Mouse (Mus musculus) hindbrain, embryonic 16.5 days (tissue): ENCODE data around the gene Dusp3. TPM values are rescaled to one million over a fixed set of nuclear protein-coding genes. Genes with fewer than 3 reads are reported as not detected.

Source experiments
- ATAC-seq: fragments of 200-750 bp; cut with Nextera tagmentation; 2 replicates; pipeline ENCODE4 v1.8.0; 2017; ENCODE audit warnings: moderate TSS enrichment, moderate library complexity
- H3K27ac ChIP-seq: fragments of 300-500 bp; sonication (generic); 2 replicates; pipeline ENCODE4 v1.5.1; 2014; ENCODE audit warnings: low read depth, mild to moderate bottlenecking, control low read depth, low read length, moderate library complexity
- H3K27me3 ChIP-seq: fragments of 300-500 bp; sonication (generic); replicated peaks from 2 replicates; pipeline ENCODE4 v1.6.1; 2014; ENCODE audit warnings: low read length; ENCODE audit not compliant: control insufficient read depth, insufficient read depth
- H3K36me3 ChIP-seq: fragments of 300-500 bp; sonication (generic); 2 replicates; pipeline ENCODE4 v1.6.1; 2014; ENCODE audit warnings: mild to moderate bottlenecking, low read length, moderate library complexity, mixed read lengths; ENCODE audit not compliant: control insufficient read depth, insufficient read depth
- H3K4me1 ChIP-seq: fragments of 300-500 bp; sonication (generic); 2 replicates; pipeline ENCODE4 v1.6.1; 2014; ENCODE audit warnings: low read depth, low read length; ENCODE audit not compliant: control insufficient read depth, insufficient read depth
- H3K4me2 ChIP-seq: fragments of 300-500 bp; sonication (generic); 2 replicates; pipeline ENCODE4 v1.6.1; 2014; ENCODE audit warnings: mild to moderate bottlenecking, low read length, control low read depth, moderate library complexity
- H3K4me3 ChIP-seq: fragments of 300-500 bp; sonication (generic); 2 replicates; pipeline ENCODE4 v1.5.1; 2014; ENCODE audit warnings: mild to moderate bottlenecking, low read length, control low read depth, moderate library complexity
- H3K9ac ChIP-seq: fragments of 300-500 bp; sonication (generic); 2 replicates; pipeline ENCODE4 v1.6.1; 2014; ENCODE audit warnings: low read depth, mild to moderate bottlenecking, control low read depth, low read length, moderate library complexity
- H3K9me3 ChIP-seq: fragments of 300-500 bp; sonication (generic); 2 replicates; pipeline ENCODE4 v1.6.1; 2014; ENCODE audit warnings: mild to moderate bottlenecking, low read length, moderate library complexity; ENCODE audit not compliant: control insufficient read depth
- whole genome bisulfite sequencing: fragments of 180-500 bp; shearing (Covaris S2); extraction: QIAGEN DNeasy Blood & Tissue Kit; methylation state at CpG from one replicate; pipeline ENCODE4 v1.1.7; 2014; 5-methylcytosine and 5-hydroxymethylcytosine counted together
- polyA plus RNA-seq: library from polyadenylated mRNA; unstranded; fragments of >200 nt; fragmentation: Nextera tagmentation; extraction: Ambion mirVana; gene quantifications from 2 replicates; pipeline ENCODE4 v1.2.1, GENCODE M21; 2015

Gene Dusp3
- polyA plus RNA-seq, 1 experiment from 2014 or later: 32.1 TPM

DNA sequence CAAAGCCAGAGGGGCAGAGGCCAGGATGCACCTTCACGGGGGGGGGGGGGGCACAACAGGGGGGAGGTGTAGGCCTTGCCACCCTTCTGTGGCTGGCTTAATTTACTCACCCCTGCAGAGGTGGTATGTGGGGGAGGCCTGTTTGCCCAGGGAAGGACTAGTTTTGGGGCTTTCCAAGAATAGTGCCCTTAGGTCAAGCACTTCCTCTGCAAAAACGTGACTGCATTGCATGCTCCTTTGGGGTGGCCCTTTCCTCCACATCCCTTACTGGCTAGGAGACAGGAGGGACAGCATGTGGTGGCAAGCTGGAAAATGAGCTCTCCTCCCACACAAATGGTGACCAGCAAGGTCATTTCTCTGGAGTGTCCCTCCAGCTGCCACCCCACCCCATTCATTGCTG lies 21.3 kb downstream of the Dusp3 start:
- no peak overlapping the region for H3K4me2 ChIP-seq
- no peak for ATAC-seq
- H3K9ac ChIP-seq: no peak overlapping the region
- 7% methylated on average over 2 of the region's 2 CpGs for WGBS
- peaks cover 40% of the 10 kb centered on the region for H3K27me3 ChIP-seq
- no peak overlapping the region for H3K27ac ChIP-seq
- no peak overlapping the region for H3K4me3 ChIP-seq
- no peaks in the 10 kb centered on the region for H3K36me3 ChIP-seq
- peaks cover 11% of the 10 kb centered on the region for H3K4me1 ChIP-seq
- no peaks in the 10 kb centered on the region for H3K9me3 ChIP-seq

- Histone ChIP-seq H3K27ac (no peak overlapping the region), H3K9me3 (no peaks in the 10 kb centered on the region), H3K4me3 (no peak overlapping the region), H3K4me2 (peak overlapping the region; percentile 92), H3K9ac (no peak overlapping the region; the same call in 1 of the 2 replicates), H3K27me3 (peaks cover 40% of the 10 kb centered on the region), H3K36me3 (no peaks in the 10 kb centered on the region), H3K4me1 (peaks cover 11% of the 10 kb centered on the region)
- no peak for ATAC-seq
- WGBS: 13% methylated on average over 8 of the region's 8 CpGs
These were observed 22.2 kb downstream of the Dusp3 start for GRCm38 (mm10) chr11:101964647-101965046.

GRCm38 (mm10) chr11:101963473-101964291 lies 23.1 kb downstream of the Dusp3 start:
- peak; percentile 68 for ATAC-seq
- Histone ChIP-seq H3K4me2 (peak overlapping the region; percentile 92), H3K27me3 (peaks cover 40% of the 10 kb centered on the region), H3K9ac (peak overlapping the region; percentile 79), H3K9me3 (no peaks in the 10 kb centered on the region), H3K4me1 (peaks cover 11% of the 10 kb centered on the region), H3K36me3 (no peaks in the 10 kb centered on the region), H3K27ac (no peak overlapping the region), H3K4me3 (peak overlapping the region; percentile 64)
- WGBS: under 1% methylated on average over 71 of the region's 78 CpGs

DNA sequence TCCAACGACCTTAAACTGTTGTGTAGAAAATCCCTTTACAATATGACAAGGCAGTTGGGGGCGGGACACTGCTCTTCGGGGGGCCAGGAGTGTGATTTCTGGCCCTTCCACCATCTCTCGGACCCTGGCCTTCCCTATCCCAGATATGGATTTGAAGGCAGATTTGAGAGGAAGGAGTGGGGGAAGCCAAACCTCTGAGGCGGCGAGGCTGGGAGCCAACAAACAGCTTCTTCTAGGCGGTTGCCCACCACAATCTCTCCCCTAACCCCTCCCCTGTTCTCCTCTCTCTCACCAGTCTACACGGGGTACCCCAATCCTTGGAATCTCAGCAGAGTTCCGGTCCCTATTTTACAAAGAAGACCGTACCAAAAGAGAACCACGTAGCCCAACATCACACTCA lies 23.8 kb downstream of the Dusp3 start:
- Histone ChIP-seq H3K27me3 (peaks cover 40% of the 10 kb centered on the region), H3K27ac (no peak overlapping the region), H3K9ac (no peak overlapping the region), H3K9me3 (no peaks in the 10 kb centered on the region), H3K36me3 (no peaks in the 10 kb centered on the region), H3K4me1 (peaks cover 11% of the 10 kb centered on the region), H3K4me3 (peak overlapping the region; percentile 64; the same call in 1 of the 2 replicates), H3K4me2 (peak overlapping the region; percentile 92)
- 3% methylated on average over 11 of the region's 11 CpGs for WGBS
- no peak for ATAC-seq

DNA sequence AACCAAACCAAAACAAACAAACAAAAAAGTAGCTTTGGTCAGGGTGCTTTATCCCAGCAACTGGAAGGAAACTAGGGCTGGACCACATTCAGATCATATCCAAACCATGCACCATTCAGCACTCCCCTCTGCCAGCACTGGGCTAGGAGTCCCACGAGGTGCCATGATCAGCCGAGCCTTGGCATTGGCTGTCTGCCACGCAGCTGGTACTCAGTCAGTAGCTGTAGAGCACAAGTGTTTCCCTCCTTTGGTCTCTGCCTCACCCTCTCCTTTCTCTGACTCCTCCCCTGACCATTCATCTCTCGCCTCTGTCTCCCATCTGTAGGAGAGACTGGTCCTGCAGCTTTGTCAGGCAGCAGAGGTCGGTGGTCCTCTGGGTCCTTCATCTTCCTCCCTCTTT lies 29.3 kb downstream of the Dusp3 start:
- Histone ChIP-seq H3K9me3 (no peaks in the 10 kb centered on the region), H3K4me2 (no peak overlapping the region), H3K36me3 (no peaks in the 10 kb centered on the region), H3K4me3 (no peak overlapping the region), H3K27me3 (peaks cover 15% of the 10 kb centered on the region), H3K9ac (no peak overlapping the region), H3K27ac (no peak overlapping the region), H3K4me1 (peaks cover 5% of the 10 kb centered on the region; the same call in 1 of the 2 replicates)
- ATAC-seq: no peak
- 47% methylated on average over 5 of the region's 5 CpGs for WGBS

- Histone ChIP-seq H3K4me1 (peaks cover 5% of the 10 kb centered on the region; the same call in 1 of the 2 replicates), H3K27me3 (no peaks in the 10 kb centered on the region), H3K36me3 (no peaks in the 10 kb centered on the region), H3K9ac (no peak overlapping the region), H3K4me2 (no peak overlapping the region), H3K27ac (no peak overlapping the region), H3K9me3 (no peaks in the 10 kb centered on the region), H3K4me3 (no peak overlapping the region)
- no peak for ATAC-seq
- WGBS: 75% methylated on average over 4 of the region's 4 CpGs
These were observed 33.4 kb downstream of the Dusp3 start for GRCm38 (mm10) chr11:101953441-101953840.

DNA sequence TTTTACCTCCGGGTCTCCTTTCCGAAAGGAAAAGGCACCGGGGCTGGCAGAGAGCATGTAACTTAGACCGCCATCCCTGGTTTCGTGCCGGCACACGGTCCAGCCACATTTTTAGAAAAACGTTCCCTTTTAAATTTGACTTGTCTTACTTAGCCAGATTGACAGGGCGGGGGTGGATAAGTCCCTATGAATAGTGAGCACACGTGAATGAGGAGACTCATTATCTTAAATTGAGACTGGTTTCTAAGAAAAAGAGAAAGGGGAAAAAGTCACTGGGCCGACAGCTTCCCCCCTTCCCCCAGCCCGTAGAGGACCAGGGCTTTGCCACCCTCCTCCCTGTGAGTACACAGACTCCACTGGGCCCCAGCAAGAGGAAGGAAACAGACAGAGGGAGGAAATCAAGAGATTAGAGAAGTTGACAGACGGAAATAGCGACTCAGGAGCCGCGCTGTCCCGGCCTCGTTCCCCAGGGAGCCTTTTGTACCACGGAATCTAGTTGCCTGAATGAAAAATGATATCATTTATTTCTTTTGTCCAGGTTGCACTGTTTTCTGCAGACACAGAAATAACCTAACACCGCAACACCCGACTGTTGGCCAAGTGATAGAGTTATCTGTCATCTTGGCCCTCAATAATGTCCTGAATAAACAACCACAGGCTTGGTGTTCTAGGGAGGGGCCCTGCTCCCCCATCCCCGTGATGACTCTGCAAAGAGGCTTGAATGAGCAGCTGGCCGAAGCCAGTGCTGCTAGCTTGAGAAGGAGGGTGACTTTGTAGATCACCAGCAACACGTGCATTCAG lies 34.1 kb downstream of the Dusp3 start:
- Histone ChIP-seq H3K9me3 (no peaks in the 10 kb centered on the region), H3K9ac (peak overlapping the region; percentile 1; the same call in 1 of the 2 replicates), H3K27ac (no peak overlapping the region), H3K4me1 (peaks cover 5% of the 10 kb centered on the region; the same call in 1 of the 2 replicates), H3K27me3 (no peaks in the 10 kb centered on the region), H3K4me3 (no peak overlapping the region), H3K4me2 (peak overlapping the region; percentile 32; the same call in 1 of the 2 replicates), H3K36me3 (no peaks in the 10 kb centered on the region)
- 23% methylated on average over 24 of the region's 24 CpGs for WGBS
- no peak for ATAC-seq

- H3K4me1 ChIP-seq: peaks cover 5% of the 10 kb centered on the region; the same call in 1 of the 2 replicates
- no peaks in the 10 kb centered on the region for H3K36me3 ChIP-seq
- H3K27me3 ChIP-seq: no peaks in the 10 kb centered on the region
- H3K27ac ChIP-seq: no peak overlapping the region
- H3K9ac ChIP-seq: no peak overlapping the region
- no peak for ATAC-seq
- 91% methylated on average over 5 of the region's 5 CpGs for WGBS
- no peak overlapping the region for H3K4me2 ChIP-seq
- H3K9me3 ChIP-seq: no peaks in the 10 kb centered on the region
- no peak overlapping the region for H3K4me3 ChIP-seq
These were observed 36.8 kb downstream of the Dusp3 start for GRCm38 (mm10) chr11:101950021-101950420.

GRCm38 (mm10) chr11:101946525-101946924 lies 40.3 kb downstream of the Dusp3 start:
- Histone ChIP-seq H3K27ac (no peak overlapping the region), H3K9me3 (no peaks in the 10 kb centered on the region), H3K4me3 (no peak overlapping the region), H3K4me1 (no peaks in the 10 kb centered on the region), H3K9ac (no peak overlapping the region), H3K4me2 (no peak overlapping the region), H3K27me3 (no peaks in the 10 kb centered on the region), H3K36me3 (no peaks in the 10 kb centered on the region)
- ATAC-seq: no peak
- WGBS: 28% methylated on average over 5 of the region's 5 CpGs
